Mouse (Mus musculus): ENCODE measurements around the gene Slc6a5. TPM values are rescaled to one million over a fixed set of nuclear protein-coding genes. Genes with fewer than 3 reads are reported as not detected.
A peak's percentile ranks its signal among the peaks of the same experiment; 100 is the strongest.

Slc6a5 gene
- total RNA-seq, 2 experiments from 2014 or later = not detected

DNA sequence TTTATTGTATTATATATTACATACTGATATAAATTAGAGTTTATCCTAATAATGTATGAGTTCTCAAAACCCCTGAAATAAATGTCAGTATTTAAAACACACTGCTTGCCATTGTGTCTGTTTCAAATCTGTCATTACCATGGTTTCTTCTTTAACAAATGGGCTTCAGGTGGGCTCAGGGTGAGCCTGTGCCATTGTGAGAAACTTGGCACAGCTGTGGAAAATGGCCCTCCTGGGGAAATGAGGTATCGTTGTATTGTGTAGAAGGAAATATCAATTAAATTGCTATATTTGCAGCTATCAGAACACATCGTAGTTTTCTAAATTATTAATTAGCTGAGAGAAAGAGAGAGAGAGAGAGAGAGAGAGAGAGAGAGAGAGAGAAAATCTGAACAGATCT lies 53.8 kb downstream of the Slc6a5 start:
- no peak for DNase-seq
- TF ChIP-seq CTCF (IDR thresholded peaks at IDR 0.05) = no peak
- intact Hi-C loops (cut with DNase I) = no loop called here
- Histone ChIP-seq H3K4me3 (no peak overlapping the region), H3K27ac (no peak overlapping the region)

GRCm38 (mm10) chr7:49969516-49969915 lies 59.6 kb downstream of the Slc6a5 start:
- no peak overlapping the region for H3K27ac ChIP-seq
- DNase-seq = no peak
- no peak for TF ChIP-seq CTCF (IDR thresholded peaks at IDR 0.05)
- no peak overlapping the region for H3K4me3 ChIP-seq
- intact Hi-C loops (cut with DNase I) = no loop called here

- no peak for DNase-seq
- TF ChIP-seq CTCF (IDR thresholded peaks at IDR 0.05) = no peak
- Histone ChIP-seq H3K27ac (no peak within 1 kb of the TSS), H3K4me3 (peak within 1 kb of the TSS; percentile 49)
- intact Hi-C loops (cut with DNase I) = no loop called here
Observed at GRCm38 (mm10) chr7:49974841-49975440, 65.0 kb downstream of the Slc6a5 start, which contains the start of gene Nell1. Nell1 (plus strand) TSS chr7:49974864.

DNA sequence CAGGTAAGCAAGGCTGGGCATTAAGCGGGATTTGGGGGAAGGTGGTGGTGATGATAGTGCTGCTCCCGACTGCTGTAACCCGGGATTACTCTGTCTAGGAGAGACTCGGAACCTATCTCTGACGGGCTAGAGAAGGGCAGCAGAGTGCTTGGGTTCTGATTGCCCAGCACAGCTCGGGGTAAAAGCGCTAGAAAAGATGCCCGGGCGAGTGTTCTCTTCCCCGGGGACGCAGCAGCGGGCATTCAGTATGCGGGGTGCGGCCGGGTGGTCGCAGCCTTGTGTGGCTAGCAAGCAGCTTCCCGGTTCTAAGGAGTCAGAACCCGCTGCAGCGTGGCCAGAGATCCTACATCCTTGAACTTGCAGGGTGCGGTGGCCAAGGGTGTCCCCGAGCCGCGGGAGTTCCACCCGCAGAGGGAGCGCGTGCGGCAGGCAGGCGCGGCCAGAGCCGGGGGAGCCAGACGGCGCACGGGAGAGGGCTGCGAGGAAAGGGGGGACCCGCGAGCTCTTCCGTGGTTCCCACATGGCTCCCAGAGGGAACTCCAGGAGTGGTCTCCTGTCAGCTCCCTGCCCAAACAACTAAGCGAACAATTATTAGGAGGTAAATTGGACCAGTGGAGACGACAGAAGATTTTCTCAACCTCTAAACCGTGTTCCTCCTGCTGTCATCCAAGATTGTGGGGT lies 65.6 kb downstream of the Slc6a5 start:
- intact Hi-C loops (cut with DNase I) = no loop called here
- DNase-seq = no peak
- TF ChIP-seq CTCF (IDR thresholded peaks at IDR 0.05) = no peak
- Histone ChIP-seq H3K4me3 (peak overlapping the region; percentile 49; the same call in 1 of the 2 replicates), H3K27ac (no peak overlapping the region)

- intact Hi-C loops (cut with DNase I) = no loop called here
- no peak for DNase-seq
- Histone ChIP-seq H3K4me3 (no peak overlapping the region), H3K27ac (no peak overlapping the region)
- no peak for TF ChIP-seq CTCF (IDR thresholded peaks at IDR 0.05)
Observed at GRCm38 (mm10) chr7:49981511-49982227, 71.7 kb downstream of the Slc6a5 start.

- DNase-seq = no peak
- no peak for TF ChIP-seq CTCF (IDR thresholded peaks at IDR 0.05)
- Histone ChIP-seq H3K27ac (no peak overlapping the region), H3K4me3 (no peak overlapping the region)
- intact Hi-C loops (cut with DNase I) = no loop called here
Observed at GRCm38 (mm10) chr7:49984698-49985097, 74.8 kb downstream of the Slc6a5 start.

DNA sequence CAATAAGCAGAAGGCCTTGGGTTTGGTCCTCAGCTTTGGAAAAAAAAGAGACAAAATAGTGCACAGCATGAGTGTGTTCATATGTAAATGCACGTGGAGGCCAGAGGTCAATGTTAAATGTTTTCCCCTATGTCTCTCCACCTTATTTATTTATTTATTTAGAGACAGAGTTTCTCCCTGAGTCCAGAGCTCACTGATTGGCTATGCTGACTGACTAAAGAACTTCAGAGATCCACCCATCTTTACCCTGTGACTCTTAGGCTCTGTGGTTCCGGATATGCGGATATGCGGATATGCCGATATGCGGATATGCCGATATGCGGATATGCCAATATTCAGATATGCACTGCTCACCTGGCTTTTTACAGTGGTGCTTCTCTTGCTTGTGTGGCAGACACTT lies 76.0 kb downstream of the Slc6a5 start:
- intact Hi-C loops (cut with DNase I) = no loop called here
- no peak for TF ChIP-seq CTCF (IDR thresholded peaks at IDR 0.05)
- Histone ChIP-seq H3K27ac (no peak overlapping the region), H3K4me3 (no peak overlapping the region)
- DNase-seq = no peak

- no peak for TF ChIP-seq CTCF (IDR thresholded peaks at IDR 0.05)
- no peak overlapping the region for H3K27ac ChIP-seq
- no peak overlapping the region for H3K4me3 ChIP-seq
- intact Hi-C loops (cut with DNase I) = no loop called here
- no peak for DNase-seq
Observed at GRCm38 (mm10) chr7:49999321-49999720, 89.4 kb downstream of the Slc6a5 start.

DNA sequence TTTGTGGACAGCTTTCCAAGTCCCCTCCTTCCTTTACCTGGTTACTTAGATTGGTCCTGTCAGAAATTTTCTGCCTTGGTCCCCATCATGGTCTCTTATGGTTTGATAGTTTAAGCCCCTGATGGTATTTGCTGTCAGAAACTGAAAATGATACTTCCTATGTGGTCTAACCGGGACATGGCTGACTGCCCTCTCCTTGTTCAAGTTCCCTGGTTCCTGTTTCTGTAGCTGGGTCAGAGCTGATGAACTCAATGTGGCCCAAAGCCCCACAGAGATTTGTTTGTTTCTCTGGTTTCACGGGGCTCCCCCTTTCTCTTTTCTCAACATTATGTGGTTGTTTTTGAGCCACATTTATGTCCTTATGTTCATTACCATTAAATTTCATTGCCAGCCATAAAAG lies 95.3 kb downstream of the Slc6a5 start:
- no peak for TF ChIP-seq CTCF (IDR thresholded peaks at IDR 0.05)
- no peak for DNase-seq

More for the DNA sequence above, 95.3 kb downstream of the Slc6a5 start:
- intact Hi-C loops (cut with DNase I) = no loop called here
- no peak overlapping the region for H3K4me3 ChIP-seq
- no peak overlapping the region for H3K27ac ChIP-seq

Other genes starting within 250 kb of the Slc6a5 start
- gene Htatip2, start 151.0 kb upstream of the Slc6a5 start, total RNA-seq (2021) = 1 to 10 TPM; 3.9 to 4.0 TPM
- 10 to 100 TPM; 11.1 to 13.2 TPM for gene Prmt3, start 131.8 kb upstream of the Slc6a5 start, total RNA-seq (2021)
- gene Nell1, start 64.7 kb downstream of the Slc6a5 start, total RNA-seq (2021) = under 1 TPM in 1 of 2 experiments, not detected in 1; 0.33 TPM